Mouse (Mus musculus): ENCODE data around the gene Olfr1133.
"Not testable (repeated sequence)": the region's sequence is repeated elsewhere in the genome, so short reads cannot be mapped to it uniquely, and the experiment has no call there.

Gene Olfr1133

GRCm38 (mm10) chr2:87647274-87647673, at the start of gene Olfr1133:
Gene Olfr1133 (minus strand): TSS chr2:87647374.
- DNase-seq (ENCODE audit: low read depth, low spot score), result no peak

GRCm38 (mm10) chr2:87693847-87694246, 46.7 kb upstream of the Olfr1133 start, which contains the start of gene Olfr1136:
Gene Olfr1136 (minus strand): TSS chr2:87693947.
- no peak for DNase-seq (ENCODE audit: low read depth, low spot score)

GRCm38 (mm10) chr2:87673564-87673963, 26.4 kb upstream of the Olfr1133 start, which contains the start of gene Olfr1135:
Gene Olfr1135 (minus strand): TSS chr2:87673664.
- no peak for DNase-seq (ENCODE audit: low read depth, low spot score)

- no peak for DNase-seq (ENCODE audit: low read depth, low spot score)
These were observed 11.2 kb upstream of the Olfr1133 start, which contains the start of gene Olfr1134 for GRCm38 (mm10) chr2:87658360-87658759. Gene Olfr1134 (minus strand): TSS chr2:87658460.

GRCm38 (mm10) chr2:87642441-87642840, 4.7 kb downstream of the Olfr1133 start:
- DNase-seq (ENCODE audit: low read depth, low spot score), result no peak

- DNase-seq (ENCODE audit: low read depth, low spot score), result no peak
These were observed 9.7 kb downstream of the Olfr1133 start, which contains the start of gene Olfr1132 for GRCm38 (mm10) chr2:87637435-87637834. Gene Olfr1132 (minus strand): TSS chr2:87637535.

- no peak for DNase-seq (ENCODE audit: low read depth, low spot score)
These were observed 20.4 kb downstream of the Olfr1133 start, which contains the start of gene Olfr1131 for GRCm38 (mm10) chr2:87626804-87627203. Gene Olfr1131 (plus strand): TSS chr2:87627104.

GRCm38 (mm10) chr2:87605912-87606311, 41.3 kb downstream of the Olfr1133 start, which contains the start of gene Olfr1130:
Gene Olfr1130 (plus strand): TSS chr2:87606212.
- not testable (repeated sequence) for DNase-seq (ENCODE audit: low read depth, low spot score)

Data from retina, adult 2 months (tissue).